Mouse (Mus musculus) common myeloid progenitor, adult 5-6 weeks (primary cell): ENCODE measurements at regions not wholly inside any gene's neighbourhood (a gene's known extent, or its start where the extent isn't known, plus 50 kb on each side); places are given as distances from the start of the nearest gene placed in this dataset.
A peak's percentile ranks its signal among the peaks of the same experiment; 100 is the strongest.

ENCODE experiments used
- ATAC-seq: replicated peaks from 2 replicates; pipeline ENCODE4 v1.8.0; 2016; ENCODE audit warnings: low read depth, mild to moderate bottlenecking, moderate TSS enrichment, inconsistent platforms; ENCODE audit not compliant: poor library complexity, severe bottlenecking

DNA sequence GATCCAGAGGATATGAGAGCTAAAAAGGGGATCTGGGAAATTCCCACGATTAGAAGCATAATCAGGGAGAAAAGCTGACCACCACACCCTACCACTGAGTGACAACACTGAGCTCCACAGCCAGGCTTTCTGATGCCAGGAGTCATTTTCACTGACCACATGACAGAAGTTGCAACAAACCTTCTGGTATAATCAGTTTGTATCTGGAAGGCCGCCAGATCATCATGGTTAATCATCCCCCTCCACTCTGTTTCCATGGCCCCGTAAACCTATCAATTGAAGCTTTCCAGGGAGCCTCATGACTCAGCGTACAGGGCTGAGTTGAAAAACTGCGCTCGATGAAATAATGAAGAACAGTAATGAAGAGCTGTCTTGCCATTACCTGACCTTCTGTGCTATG lies 316.9 kb downstream of the H2al1j start:
- peak; percentile 36; the same call in 1 of the 2 replicates for ATAC-seq

DNA sequence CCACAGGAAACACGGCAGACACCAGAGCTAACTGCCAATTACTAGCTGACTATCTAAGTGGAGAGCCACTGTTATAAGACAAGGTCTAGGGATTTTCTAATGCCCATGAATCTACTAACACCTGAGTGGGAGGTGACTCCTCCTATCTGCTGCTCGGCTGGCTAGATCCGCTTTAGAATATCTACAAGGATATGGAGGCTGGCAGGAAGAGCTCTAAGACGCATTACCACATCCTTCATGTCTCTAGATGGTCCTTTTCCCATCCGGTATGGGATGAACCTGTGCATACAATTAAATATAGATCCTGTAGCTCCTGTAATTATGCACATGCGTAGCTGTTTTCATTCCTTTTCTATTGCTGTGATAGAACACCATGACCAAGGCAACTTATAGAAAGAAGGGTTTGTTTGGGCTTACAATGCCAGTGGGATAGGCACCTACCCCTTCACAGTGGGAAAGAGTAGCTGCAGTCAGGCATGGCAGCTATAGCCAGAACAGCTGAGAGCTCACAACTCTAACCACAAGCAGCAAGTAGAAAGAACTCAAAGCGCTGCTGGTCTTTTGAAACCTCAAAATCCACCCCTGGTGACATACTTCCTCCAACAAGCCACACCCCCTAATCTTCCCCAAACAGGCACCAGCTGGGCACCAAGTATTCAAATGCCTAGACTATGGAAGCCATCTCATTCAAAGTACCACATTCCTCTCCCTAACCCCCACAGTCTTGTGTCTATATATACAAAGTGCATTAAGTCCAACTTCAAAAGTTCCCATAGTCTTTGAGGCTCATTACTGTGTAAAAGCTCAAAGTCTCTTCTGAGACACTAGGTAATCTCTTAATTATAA lies 319.3 kb downstream of the H2al1j start:
- ATAC-seq: peak; percentile 83

DNA sequence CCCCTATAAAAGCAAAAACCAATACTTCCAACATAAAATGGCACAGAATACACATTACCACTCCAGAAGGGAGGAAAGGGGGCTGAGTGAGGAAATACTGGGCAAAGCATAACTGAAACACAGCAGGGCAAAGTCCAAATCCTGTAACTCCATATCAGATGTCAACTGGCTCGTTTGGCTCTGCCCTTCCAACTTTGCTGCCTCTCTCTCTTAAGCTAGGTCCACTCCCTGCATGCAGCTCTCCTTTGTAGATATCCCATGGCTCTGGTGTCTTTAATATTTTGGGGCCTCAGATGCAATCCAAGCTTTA lies 319.9 kb downstream of the H2al1j start:
- ATAC-seq: no peak

DNA sequence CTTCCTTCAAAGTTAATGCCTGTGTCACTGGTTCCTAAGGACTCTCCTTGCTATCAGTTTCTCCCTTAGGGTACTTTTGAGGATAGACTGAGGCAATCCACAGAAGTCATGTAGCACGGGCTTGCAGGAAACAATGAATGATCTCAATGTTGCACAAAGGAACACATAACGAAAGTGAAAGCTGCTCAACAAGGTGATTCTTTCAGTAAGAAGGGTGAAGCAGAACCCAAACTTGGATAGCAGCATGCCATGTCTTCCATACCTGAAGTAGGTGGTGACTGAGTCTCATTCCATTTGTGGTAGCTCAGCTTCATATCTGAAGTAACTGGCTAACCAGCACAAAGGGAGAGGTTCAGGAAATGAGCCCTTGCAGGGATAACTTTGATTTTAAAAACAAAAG lies 325.7 kb downstream of the H2al1j start:
- no peak for ATAC-seq

DNA sequence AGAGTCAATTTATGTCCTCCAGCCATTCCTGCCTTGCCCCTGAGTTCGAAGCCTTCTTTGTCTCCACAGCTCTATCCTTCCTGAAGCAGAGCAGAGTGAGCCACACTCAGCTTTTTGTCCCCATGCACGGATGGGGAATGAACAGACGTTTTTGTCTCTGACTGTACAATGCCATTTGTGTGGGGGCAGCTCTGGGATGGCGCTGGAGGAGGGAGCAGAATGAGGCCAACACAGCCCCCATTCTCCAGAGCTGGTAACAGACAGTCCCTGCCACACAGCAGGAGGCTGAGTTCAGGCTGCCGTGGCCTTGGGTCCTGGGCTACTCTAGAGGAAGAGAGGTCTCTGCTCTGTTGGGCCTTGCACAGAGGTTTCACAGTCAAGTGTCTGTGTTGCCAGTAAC lies 327.4 kb downstream of the H2al1j start:
- ATAC-seq: no peak

DNA sequence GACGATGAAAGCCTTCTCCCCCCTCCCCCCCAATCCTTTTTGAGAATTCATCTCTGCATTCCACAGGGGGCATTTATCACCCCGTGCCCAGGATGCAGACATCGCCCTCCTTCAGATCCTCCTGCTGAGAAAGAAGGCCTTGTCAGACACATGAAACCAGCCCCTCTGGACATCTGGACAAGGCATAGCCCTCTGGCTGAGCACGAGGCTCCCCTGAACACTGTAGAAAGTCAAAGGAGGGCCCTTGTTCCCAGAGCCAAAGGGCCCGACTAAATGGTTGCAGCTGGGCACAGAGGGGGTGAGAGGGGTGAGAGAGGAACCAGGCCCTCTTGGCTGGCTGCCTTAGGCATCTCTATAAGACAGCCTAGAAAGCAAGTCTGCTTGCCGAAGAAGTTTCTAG lies 327.8 kb downstream of the H2al1j start:
- ATAC-seq: no peak

DNA sequence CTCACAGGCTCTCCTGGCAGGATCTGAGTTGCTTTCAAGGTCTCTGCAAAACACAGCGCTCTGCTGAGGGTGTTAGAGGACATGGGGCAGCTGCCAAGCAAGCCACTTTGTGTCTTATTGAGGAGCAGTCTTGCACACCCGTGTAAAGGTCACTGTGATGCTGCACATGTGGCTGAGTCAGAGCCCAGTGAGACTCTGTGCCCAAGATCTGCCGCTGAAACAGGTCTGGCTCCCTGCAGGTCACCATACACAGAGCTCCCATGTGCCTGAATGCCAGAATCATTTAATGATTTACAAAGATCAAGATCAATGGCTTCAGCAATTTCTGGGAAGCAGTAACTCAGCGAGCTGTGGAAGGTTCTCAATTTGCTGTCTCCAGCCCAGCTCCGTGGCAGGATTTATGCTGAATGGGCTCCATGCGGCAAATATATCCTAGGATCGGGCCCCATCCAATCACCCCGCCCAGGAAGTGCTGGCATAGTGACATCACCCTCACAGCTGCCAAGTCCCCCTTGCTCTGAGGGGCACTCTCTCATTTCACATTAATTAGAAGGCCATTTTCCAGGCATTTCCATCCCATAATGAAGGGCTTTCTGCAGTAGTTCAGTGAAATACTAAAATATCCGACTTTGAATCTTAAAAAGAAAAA lies 330.1 kb downstream of the H2al1j start:
- no peak for ATAC-seq

DNA sequence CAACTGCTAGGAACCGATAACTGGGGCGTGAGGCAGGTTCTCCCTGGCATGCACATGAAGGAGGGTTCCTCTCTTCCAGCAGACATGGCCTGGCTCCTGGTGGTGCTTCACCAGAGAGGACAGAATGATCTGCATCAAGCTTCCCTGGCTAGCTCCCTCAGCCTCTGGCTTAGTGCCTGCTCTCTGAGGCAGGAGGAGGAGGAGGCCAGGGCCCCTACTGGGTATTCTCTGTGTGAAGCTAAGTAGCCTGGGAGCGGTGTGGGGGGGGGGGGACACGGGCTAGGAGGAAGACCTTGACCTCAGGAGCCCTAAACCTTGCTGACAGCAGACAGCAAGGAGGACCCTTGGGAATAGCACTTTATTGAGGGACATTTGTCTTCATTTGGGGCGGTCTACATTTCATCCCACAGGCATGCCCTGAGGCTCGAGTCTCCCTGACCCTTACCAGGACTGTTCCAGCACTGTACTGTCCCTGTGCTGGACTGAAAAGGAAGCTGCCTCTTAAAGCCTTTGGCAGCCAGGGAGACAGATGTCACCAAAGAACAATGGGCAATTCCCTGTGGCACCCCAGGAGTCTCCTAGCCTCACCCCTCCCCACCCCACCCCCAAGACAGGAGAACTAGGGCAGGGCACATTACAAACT lies 335.7 kb downstream of the H2al1j start:
- no peak for ATAC-seq

DNA sequence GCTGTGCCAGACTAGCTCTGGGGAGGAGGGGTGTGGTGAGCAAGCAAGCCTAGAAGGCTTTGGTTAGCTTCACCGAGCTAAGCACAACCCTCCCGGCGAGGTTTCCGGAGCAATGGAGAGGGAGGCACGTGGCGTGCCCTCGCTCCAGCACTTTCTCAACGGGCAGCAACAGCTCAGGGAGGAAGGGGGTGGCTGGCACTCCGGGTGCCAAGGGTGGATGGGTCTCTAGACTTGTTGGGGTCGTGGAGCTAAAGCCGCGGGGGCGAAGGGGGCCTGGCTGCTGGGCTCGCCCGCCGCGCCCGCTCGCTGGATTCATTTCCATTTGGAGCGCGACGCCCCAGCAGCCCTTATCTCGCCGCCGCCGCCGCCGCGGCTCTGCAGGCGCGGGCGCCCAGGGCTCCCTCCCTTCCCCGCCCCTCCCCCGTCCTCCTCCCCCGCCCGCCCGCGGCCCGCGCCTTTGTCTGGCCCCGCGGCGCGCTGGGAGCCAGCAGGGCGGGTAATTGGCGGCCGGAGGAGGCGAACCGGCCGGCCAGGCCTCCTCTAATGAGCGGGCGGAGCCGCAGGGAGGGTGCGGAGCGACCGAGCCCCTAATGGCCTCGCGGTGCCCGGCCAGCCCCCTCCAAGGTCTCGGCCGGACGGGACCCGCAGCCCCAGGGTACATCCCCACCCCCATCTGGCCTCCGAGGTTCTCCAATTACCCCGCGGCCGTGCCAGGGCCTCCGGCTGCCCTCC lies 336.9 kb downstream of the H2al1j start:
- ATAC-seq: peak; percentile 76

DNA sequence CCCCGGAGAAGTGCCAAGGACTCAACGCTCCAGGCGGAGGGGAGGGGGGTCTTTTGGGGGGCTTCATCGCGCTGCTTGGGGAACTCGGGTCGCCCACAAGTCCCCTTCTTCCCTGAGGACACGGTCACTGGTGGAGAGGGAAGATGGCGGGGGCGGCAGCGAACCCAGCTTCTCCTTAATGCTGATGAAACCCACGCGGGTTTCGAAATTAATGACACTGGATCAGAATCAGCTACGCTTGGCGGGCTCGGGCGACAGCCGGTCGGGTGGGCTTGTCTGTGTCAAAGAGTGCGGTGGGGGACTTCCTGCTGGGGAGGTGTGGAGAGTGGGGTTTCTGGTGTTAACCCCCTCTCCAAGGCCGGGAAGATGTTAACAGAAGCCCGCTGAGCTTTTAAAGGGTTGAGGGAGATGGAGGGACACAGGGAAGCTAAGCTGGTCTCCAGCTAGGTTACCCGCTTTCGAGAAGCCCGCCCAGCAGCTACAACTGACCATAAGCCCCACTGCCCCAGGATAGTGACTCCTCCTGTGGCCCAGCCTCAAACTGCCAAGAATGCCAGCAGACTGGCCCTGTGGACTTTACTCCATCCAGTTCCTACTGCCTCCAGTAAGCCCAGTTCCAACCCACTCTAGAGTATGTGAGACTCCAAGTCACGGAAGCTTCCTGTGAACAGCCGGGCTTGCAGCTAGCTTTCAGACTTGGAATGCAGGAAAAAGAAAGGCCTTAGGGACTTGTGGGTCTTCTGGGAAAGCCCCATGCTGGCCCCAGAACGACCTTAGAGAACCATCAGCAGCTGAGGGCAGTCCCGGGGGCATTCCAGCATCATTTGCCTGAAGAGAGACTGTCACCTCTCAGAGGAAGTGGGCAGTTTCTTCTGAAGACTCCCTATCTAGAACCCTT lies 337.7 kb downstream of the H2al1j start:
- peak; percentile 6; the same call in 1 of the 2 replicates for ATAC-seq

DNA sequence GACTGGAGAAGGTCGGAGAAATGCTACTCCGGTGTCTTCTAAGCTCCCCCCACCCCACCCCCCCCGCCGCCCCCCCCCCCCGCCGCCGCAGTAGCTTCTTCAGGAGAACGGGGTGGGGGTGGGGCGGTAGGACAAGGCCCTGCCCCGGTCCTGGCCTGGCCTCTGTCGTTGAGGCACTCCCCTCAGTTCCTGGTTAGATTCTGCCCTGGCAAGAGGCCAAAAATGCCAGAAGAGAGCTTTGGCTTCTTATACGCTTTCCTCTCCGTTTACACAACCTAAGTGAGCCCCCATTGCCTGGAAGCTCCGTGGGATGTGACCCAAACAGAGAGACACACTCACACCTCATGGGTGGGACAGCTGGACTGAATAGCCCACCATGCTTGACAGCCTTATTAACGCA lies 338.9 kb downstream of the H2al1j start:
- ATAC-seq: no peak

DNA sequence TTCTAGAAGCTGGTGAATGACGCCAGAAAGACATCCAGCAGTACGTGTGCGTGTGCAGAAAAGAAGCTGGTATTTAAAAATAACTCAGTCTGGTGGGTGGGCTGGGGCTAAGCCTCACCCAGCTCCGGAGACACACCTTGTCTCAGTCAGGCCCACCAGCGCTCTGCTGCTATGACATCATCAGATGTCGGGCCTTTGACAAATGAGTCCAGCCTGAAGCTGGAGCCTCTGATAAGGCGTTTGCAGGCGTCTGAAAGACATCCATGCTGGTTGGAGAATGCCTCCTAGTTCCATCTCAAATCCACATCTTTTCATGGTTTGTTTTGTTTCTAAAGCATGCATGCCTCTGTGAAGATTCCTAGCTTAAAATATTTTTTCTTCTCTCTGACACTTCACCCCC lies 344.2 kb downstream of the H2al1j start:
- no peak for ATAC-seq

DNA sequence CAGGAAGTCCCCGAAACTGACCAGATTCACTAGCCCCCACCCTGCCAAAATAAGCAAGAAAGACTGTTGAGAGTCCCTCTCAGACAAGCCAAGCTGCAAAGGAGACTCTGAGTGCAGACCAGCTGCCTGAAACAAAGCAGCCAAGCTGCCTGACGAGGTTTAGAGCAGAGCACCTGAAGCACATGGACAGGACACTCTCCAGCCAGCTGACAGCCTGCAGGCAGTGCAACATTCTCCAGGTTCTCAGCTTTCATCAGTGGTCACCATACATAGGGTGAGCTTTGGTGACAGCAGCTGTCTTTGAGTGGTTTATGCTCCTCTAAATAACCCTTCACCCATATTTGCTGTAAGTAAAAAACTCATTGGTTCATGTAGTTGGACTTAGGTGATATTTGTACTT lies 350.5 kb downstream of the H2al1j start:
- no peak for ATAC-seq

DNA sequence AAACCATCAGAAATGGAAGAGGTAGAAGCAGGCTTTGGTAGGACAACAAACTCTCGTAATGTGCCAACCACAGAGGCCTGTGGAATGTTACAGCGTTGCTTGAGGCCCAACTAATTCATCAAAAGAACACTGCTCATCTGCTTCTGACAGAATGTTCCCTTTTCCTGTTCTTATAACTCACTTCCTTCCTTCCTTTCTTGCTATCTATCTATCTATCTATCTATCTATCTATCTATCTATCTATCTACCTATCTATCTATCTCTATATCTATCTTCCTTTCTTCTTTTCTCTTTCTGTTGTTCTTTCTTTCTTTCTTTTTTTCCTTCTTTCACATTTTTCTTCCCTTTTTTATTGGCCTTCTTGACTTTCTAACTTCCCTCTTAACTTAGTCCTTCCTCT lies 353.7 kb downstream of the H2al1j start:
- ATAC-seq: no peak

DNA sequence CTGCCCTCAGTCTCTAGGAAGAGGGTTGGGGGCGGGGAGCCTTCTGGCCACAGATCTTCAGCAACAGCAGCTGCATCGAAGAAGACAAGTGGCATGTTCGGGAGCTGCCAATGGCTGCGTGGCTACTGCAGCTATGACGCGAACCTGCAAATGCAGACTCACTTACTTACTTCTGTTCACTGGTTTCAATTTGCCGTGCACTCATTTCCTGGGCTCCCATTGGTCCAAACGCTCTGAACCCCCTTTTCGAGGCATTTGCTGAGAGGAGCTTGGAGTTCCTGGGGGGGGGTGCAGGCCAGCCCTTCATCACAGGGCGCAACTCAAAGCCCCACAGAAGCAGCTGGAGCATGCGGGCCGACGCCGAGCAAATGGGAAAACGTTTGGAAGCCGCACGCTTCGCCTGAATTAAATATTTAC lies 362.4 kb downstream of the H2al1j start:
- no peak for ATAC-seq

DNA sequence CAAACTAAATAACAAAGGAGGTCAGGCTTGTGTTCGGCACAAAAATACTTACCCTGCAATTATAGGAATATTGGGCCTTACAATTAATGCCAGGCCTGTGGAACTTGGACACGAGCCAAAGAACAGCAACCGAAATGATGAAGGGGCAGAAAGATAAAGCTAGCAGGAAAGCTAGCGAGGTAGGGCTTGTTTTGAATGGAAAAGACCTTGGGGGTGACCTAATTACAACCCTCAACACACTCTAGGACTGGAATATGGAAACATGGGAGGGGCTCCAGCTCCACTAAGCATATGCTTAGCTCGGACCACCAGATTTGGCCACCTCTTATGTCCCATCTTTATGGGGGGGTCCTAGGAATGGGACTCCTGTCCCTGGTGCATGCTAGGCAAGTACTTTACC lies 362.8 kb downstream of the H2al1j start:
- ATAC-seq: no peak

DNA sequence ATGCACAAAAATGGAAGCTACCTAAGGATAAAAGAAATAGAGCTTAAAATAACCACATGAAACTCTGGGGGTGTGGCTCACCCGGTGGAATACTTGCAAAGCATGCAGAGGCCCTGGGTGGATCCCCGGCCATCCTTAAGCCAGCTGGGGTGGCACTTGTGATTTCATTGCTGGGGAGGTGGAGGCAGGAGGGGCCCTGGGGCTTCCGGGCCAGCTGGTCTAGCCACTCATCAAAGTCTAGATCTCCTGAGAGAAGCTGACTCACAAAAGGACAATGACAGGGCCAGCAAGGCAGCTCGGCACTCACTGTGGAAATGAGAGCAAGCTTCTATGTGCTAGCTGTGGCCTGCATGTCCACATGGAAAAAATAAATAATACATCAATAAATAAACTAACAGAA lies 363.4 kb downstream of the H2al1j start:
- ATAC-seq: no peak

DNA sequence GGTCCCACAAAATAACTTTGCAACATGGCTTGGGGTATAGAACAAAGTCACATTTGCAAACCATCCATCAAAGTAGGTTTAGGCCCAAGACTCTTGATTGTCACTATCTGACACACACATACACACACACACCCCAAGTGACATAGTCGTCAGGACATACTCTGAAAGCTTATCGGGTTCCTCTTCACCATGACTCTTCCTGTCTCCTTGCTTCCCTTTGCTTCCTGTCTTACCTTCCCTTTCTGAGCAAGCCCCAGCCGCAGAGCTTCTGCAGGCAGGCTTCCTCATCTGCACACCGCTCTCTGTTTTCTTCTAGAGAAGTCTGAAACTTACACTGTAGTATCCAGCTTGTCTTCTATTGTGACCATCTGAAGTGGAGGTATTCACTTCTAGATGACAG lies 368.9 kb downstream of the H2al1j start:
- peak; percentile 97 for ATAC-seq

DNA sequence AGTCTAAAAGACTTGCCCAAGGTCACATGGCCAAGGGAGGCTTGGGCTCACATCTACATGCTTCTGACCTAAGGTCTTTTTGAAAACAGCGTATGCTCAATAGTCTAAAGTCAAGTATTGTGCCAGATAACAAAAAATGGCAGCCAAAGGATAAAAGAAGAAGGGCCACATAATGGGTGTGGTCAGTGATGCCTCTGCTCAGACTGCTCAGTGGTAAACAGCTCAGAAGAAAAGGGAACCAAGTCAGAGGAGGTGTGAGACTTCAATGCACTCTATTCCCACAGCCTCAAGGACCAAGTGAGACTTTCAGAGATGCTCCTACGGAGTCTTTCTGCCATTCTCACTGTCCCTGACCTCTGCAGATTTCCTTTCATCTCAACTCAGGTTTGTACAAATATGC lies 373.5 kb downstream of the H2al1j start:
- no peak; the same call in 1 of the 2 replicates for ATAC-seq
